Mouse (Mus musculus) liver, adult 2 months (tissue): ENCODE results near the gene Pitpna.

Experiments used
- CTCF ChIP-seq: fragments of 200-500 bp; IDR thresholded peaks from 2 replicates; pipeline ENCODE4 v1.5.1; 2011; ENCODE audit warnings: low read depth, low read length, control low read depth
- POLR2A ChIP-seq: fragments of 200-500 bp; IDR thresholded peaks from 2 replicates; pipeline ENCODE4 v1.6.1; 2011; ENCODE audit warnings: low read length, control low read depth; ENCODE audit not compliant: insufficient read depth; ENCODE audit errors: extremely low read depth

DNA sequence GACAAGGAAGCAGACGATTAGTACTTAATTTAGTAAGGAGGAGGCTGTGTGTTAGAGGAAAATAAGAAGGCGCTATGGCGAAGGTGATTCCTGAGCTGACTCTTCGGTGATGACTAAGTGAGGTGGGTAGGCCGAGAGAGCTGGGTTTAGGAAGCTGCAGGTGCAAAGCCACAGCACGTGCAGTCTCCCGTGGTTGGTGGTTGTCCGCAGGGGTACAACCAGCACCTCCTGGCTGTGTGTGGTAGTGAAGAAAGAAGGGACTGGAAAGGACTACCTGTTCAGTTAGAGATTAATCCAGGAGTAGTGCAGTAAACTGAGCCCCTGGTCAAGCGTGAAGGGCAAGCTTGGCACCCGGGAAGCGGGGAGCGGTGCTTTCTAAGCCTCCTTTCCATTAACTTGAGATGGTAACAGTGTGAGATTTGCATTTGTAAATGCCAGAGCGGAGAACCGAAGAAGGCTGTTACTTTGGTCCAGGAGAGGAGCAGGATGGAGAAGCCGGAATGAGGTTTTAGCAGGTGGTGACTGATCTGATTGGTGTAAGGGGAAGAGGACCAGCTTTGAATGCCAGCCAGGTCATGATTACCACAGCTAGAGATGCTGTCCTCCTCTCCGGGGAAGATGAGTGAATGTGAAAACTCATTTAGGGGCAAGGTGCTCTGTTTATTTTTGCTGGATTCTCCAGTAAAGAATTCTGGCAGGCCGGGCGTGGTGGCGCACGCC is 64.5 kb downstream of the Pitpna start:
- no peak for TF ChIP-seq CTCF
- no peak for TF ChIP-seq POLR2A
